Mouse (Mus musculus) heart, postnatal 25 days (tissue): ENCODE results near the gene Apba1. TPM values are rescaled to one million over a fixed set of nuclear protein-coding genes. Genes with fewer than 3 reads are reported as not detected.

Experiments used
- DNase-seq: peaks from one replicate; pipeline ENCODE4 v3.0.0; 2022; ENCODE audit warnings: low spot score
- intact Hi-C: fragments of 180-260 bp; cut with DNase I; formaldehyde crosslinking; loops from one replicate; pipeline ENCODE4 v1.15.1; 2025
- total RNA-seq, 2 experiments: library from RNA; stranded (reverse); gene quantifications; 2 replicates each; pipeline ENCODE4 v1.2.3; 2021

Apba1 gene
- total RNA-seq, 2 experiments from 2014 or later: 3.7 to 3.9 TPM

DNA sequence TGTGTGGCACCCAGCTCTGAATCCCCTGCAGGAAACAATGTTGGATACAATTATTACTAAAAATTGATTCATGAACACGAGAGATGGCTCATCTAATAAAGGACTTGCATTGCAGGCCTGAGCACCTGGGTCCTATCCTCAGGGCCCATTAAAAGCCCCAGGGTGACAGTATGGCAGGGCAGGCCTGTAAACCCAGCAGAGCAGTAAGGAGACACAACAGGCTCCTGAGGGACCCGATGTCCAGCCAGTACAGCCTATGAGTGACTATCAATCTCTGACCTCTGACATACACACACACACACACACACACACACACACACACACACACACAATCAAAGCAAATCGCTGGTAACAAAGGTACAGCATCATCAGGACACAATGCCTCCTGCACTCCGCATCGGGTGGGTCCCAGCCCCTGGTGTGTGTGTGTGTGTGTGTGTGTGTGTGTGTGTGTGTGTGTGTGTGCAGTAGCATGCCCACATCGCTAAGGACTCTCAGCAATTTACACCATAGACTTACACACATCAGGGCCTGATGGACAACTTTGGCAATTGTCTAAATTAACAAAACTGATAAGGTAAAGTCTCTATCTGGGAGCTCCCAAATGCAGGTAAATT lies 202.3 kb downstream of the Apba1 start:
- intact Hi-C loops: loop anchor here (1.0 to 10.0 kb wide), 3 partner anchors 62 to 416 kb away; no protein-coding TSS in a partner anchor
- DNase-seq: no peak

- intact Hi-C loops: loop anchor here (1.0 to 10.0 kb wide), 2 partner anchors 101 to 417 kb away; no protein-coding TSS in a partner anchor
- DNase-seq: peak; percentile 54
Observed at GRCm38 (mm10) chr19:23961516-23961915, 202.8 kb downstream of the Apba1 start.

- no peak for DNase-seq
- intact Hi-C loops: loop anchor here (10.0 kb wide), 1 partner anchor 420 kb away; no protein-coding TSS in a partner anchor
Observed at GRCm38 (mm10) chr19:23964401-23964910, 205.8 kb downstream of the Apba1 start.

DNA sequence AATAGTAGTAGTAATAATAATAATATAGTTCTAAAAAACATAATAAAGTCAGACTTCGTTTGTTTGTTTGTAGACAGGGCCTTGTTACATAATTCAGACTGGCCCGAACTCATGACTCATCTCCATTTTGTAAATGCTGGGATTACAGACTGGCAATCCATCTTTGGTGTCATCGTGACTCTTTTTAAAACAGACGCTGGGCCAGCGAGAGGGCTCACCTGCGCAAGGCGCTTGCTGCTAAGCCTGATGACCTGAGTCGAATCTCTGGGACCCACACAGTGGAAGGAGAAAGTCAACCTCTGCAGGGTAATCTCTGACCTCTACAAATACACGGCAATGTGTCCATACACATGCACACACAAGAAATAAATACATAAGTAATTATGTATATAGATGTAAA lies 207.7 kb downstream of the Apba1 start:
- DNase-seq: no peak
- intact Hi-C loops: loop anchor here (10.0 kb wide), 1 partner anchor 422 kb away; no protein-coding TSS in a partner anchor

DNA sequence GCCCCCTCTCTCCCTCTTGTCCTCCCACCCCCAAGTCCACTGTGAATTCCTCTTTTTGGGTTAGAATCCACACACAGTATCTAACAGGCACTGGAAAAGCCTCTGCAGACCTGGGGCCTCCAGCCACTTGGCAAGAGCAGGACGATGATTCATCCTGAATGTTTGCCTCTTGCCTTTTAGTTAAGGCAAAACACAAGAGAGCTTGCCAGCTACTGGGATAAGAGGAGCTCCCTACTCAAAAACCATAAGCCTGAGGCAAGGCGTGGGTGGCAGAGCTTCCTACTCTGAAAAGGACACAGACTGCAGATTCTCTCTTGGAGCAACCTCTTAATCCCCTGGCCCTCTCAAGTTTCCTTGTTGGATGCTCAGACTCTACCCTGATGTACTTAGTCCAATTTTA lies 208.5 kb downstream of the Apba1 start:
- intact Hi-C loops: loop anchor here (10.0 kb wide), 1 partner anchor 422 kb away; no protein-coding TSS in a partner anchor
- peak; percentile 65 for DNase-seq

- intact Hi-C loops: loop anchor here (10.0 kb wide), 1 partner anchor 423 kb away; no protein-coding TSS in a partner anchor
- DNase-seq: no peak
Observed at GRCm38 (mm10) chr19:23968125-23968861, 209.6 kb downstream of the Apba1 start.

- intact Hi-C loops: loop anchor here (10.0 kb wide), 1 partner anchor 424 kb away; no protein-coding TSS in a partner anchor
Observed at GRCm38 (mm10) chr19:23968862-23969225, 210.2 kb downstream of the Apba1 start.

GRCm38 (mm10) chr19:23970374-23970773 lies 211.7 kb downstream of the Apba1 start:
- DNase-seq: no peak

More at GRCm38 (mm10) chr19:23968862-23969225, 210.2 kb downstream of the Apba1 start:
- DNase-seq: no peak

GRCm38 (mm10) chr19:23971391-23971790 lies 212.7 kb downstream of the Apba1 start:
- intact Hi-C loops: loop anchor here (5.0 kb wide), 1 partner anchor 51 kb away; no protein-coding TSS in a partner anchor
- DNase-seq: no peak

More at GRCm38 (mm10) chr19:23970374-23970773, 211.7 kb downstream of the Apba1 start:
- intact Hi-C loops: loop anchor here (5.0 kb wide), 1 partner anchor 52 kb away; no protein-coding TSS in a partner anchor

GRCm38 (mm10) chr19:23972881-23973649 lies 214.4 kb downstream of the Apba1 start:
- intact Hi-C loops: loop anchor here (5.0 kb wide), 1 partner anchor 49 kb away; no protein-coding TSS in a partner anchor
- peak; percentile 48 for DNase-seq

DNA sequence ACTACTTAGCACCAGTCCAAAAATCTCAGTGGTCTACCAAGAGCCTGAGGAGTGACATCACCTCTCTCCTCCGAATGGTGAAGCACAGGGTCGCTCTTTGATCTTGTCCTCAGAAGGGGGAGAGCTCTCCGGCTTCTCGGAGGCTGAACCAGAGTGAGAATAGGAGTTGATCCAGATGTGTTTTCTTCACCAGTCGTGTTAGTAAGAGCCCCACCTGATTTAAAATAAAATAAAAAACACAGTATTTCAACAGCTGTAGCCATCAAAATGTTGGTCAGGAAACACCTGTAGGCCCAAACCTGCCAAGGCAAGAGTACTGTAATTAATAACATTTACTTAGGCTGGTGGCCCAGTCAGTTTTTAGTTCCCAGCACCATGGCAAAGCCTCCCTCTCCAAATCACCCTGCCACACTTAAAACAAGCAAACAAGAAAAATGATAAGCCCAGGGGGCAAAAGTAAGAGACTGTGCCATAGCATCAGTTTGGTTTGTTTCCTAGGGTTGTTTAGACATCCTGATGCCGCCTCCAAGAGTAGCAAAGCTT lies 219.3 kb downstream of the Apba1 start:
- intact Hi-C loops: no loop called here
- DNase-seq: no peak

DNA sequence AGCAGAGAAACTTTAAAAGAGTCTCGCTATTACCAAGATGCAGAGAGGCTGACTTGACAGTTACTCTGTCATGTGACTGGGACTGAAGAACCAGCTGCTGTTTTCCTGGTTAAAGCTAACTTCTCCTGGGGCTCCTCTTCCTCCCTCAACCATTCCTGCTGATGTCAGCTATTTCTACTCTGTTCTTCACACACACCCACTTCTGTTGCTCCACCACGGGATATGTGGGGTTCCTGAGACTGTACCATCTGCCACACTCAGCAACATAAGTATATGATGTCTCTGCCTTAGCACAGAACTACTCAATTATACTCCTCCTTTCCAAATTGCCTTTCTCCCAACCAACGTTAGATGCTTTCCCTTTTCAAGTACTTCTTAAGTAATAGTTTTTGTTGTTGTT lies 221.9 kb downstream of the Apba1 start:
- DNase-seq: no peak
- intact Hi-C loops: loop anchor here (5.0 kb wide), 1 partner anchor 122 kb away; no protein-coding TSS in a partner anchor

DNA sequence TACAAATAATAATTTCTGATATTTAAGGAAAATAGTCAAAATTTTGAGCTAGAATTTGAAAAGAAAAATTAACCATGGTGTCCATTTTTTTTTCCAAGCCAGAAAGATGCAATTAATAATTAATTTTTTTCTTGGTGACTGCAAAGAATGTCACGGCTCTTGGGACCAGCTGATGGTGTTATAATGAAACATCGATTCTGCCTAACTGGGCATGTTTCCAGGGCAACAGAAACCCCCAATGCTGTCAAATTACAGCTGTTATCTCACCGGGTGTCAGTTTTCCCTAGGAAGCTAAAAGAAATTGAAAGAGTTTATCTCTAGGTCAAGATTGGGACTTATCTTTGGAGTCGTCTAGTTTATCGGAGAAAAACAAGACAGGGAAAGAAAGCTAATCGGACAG lies 225.5 kb downstream of the Apba1 start:
- intact Hi-C loops: loop anchor here (5.0 kb wide), 1 partner anchor 118 kb away; no protein-coding TSS in a partner anchor
- no peak for DNase-seq

GRCm38 (mm10) chr19:23987291-23987690 lies 228.6 kb downstream of the Apba1 start:
- DNase-seq: no peak
- intact Hi-C loops: no loop called here

DNA sequence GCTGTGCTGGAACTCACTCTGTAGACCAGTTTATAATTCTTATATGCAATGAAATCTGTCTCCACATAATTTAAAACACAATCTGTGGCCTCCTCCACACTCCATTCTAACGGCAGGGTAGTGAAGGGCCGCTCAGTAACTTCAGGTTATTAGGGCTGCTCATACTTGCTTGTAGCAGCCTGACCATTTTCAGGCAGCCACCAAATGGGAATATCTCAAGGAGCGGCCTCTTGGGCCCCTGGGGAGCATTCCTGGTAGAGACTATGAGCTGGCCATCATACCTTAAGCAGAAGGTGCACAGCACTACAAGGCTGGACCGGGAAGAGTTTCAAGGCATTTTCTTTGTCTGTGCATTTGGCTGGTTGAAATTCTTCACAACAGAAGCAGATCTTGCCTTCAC lies 229.5 kb downstream of the Apba1 start:
- intact Hi-C loops: no loop called here
- DNase-seq: no peak

GRCm38 (mm10) chr19:23995766-23996399 lies 237.2 kb downstream of the Apba1 start:
- no peak for DNase-seq
- intact Hi-C loops: no loop called here
